Mouse (Mus musculus): ENCODE measurements around the gene Ccdc39. TPM values are rescaled to one million over a fixed set of nuclear protein-coding genes. Genes with fewer than 3 reads are reported as not detected.

The Ccdc39 gene
- total RNA-seq (2023; ENCODE audit: inconsistent age), result not detected in 4 replicates

GRCm38 (mm10) chr3:33843801-33844632, at the start of gene Ccdc39:
TSS of gene Ccdc39 (minus strand) at chr3:33844310.

GRCm38 (mm10) chr3:33799617-33800512, 44.2 kb downstream of the Ccdc39 start, which contains the start of gene Ttc14:
TSS of gene Ttc14 (plus strand) at chr3:33799832.

Other genes starting within 250 kb of the Ccdc39 start
- gene Ttc14, start 44.5 kb downstream of the Ccdc39 start, total RNA-seq (2023; ENCODE audit: inconsistent age), result 118 to 134 TPM (median 124 TPM) in 4 replicates
- 112 to 122 TPM (median 119 TPM) in 4 replicates for gene Fxr1, start 175.6 kb upstream of the Ccdc39 start, total RNA-seq (2023; ENCODE audit: inconsistent age)
- gene Dnajc19, start 237.0 kb upstream of the Ccdc39 start, total RNA-seq (2023; ENCODE audit: inconsistent age), result 39.4 to 46.1 TPM (median 42.8 TPM) in 4 replicates